Comparison of ENCODE assay signal across 8 mouse cellular contexts in the genomic region with DNA sequence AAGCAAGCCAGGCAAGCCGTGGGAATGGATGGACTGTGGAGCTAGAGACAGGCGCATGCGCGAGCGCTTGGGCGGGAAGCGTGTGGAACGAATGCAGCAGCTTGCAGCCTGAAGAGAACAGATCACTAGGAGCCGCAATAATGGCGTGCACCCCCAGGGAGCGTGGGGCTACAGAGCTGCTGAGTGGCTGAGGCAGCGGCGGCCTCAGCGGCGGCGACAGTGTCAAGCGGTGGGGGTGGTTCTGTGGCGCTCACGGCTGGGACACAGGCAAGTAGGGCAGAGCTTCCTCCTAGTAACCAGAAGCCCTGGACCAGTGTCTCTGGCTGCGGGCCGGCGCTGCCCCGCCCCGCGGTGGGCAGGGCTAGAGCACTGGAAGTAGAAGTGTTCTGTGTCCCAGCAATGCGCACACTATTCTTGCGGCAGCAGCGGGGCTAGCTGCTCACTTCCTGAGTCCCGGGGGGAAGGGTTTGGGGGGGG. TPM values are rescaled to one million over a fixed set of nuclear protein-coding genes. Genes with fewer than 3 reads are reported as not detected.
DNase-seq lines count a peak whose midpoint lies in the region; ATAC-seq lines count a peak whose summit lies in the region.

No protein-coding gene starts in this region.

- peak; percentile 98 for ATAC-seq in common myeloid progenitor, adult 5-6 weeks (replicated peaks; ENCODE audit: low read depth, poor library complexity, severe bottlenecking)
- ATAC-seq in megakaryocyte progenitor cell, adult 5-6 weeks (replicated peaks; ENCODE audit: poor library complexity): peak; percentile 96

- DNase-seq in ZHBTc4 (ENCODE audit: low read depth, low spot score): peak; percentile 91
- peak; percentile 94 to 95 for DNase-seq in gastrocnemius, adult 8-10 months (ENCODE audit: low spot score in 2 of 2)
- DNase-seq in induced T-regulatory cell, adult 2 months (ENCODE audit: low read depth): peak; percentile 88
- DNase-seq in left cerebral cortex, adult 9 months (ENCODE audit: low spot score in 2 of 2): peak; percentile 80 to 91
- DNase-seq in right cerebral cortex, postnatal 14 days: peak; percentile 84
- DNase-seq in urinary bladder, postnatal 36 days (ENCODE audit: low spot score in 2 of 2): peak; percentile 92

RNA-seq across cellular contexts. Expression of gene Dcpp3, which starts 7.3 kb away (rescaled TPM):
- total RNA-seq in common myeloid progenitor, adult 5-6 weeks (2017): not detected in 2 replicates
- total RNA-seq in gastrocnemius, adult 8-10 months (2022): not detected
- total RNA-seq in megakaryocyte progenitor cell, adult 5-6 weeks (2015): not detected in 2 replicates
- total RNA-seq in megakaryocyte progenitor cell, adult 5-6 weeks (2017): not detected in 2 replicates

RNA-seq across cellular contexts. Expression of gene Sbp, which starts 16.9 kb away (rescaled TPM):
- not detected in 2 replicates for total RNA-seq in common myeloid progenitor, adult 5-6 weeks (2017)
- total RNA-seq in gastrocnemius, adult 8-10 months (2022): not detected
- not detected in 2 replicates for total RNA-seq in megakaryocyte progenitor cell, adult 5-6 weeks (2015)
- total RNA-seq in megakaryocyte progenitor cell, adult 5-6 weeks (2017): not detected in 2 replicates

RNA-seq across cellular contexts. Expression of gene Sbpl, which starts 30.5 kb away (rescaled TPM):
- not detected in 2 replicates for total RNA-seq in common myeloid progenitor, adult 5-6 weeks (2017)
- total RNA-seq in gastrocnemius, adult 8-10 months (2022): not detected
- not detected in 2 replicates for total RNA-seq in megakaryocyte progenitor cell, adult 5-6 weeks (2015)
- total RNA-seq in megakaryocyte progenitor cell, adult 5-6 weeks (2017): not detected in 2 replicates

RNA-seq across cellular contexts. Expression of gene Dcpp2, which starts 43.9 kb away (rescaled TPM):
- total RNA-seq in common myeloid progenitor, adult 5-6 weeks (2017): not detected in 2 replicates
- total RNA-seq in gastrocnemius, adult 8-10 months (2022): not detected
- not detected in 2 replicates for total RNA-seq in megakaryocyte progenitor cell, adult 5-6 weeks (2015)
- total RNA-seq in megakaryocyte progenitor cell, adult 5-6 weeks (2017): not detected in 2 replicates

RNA-seq across cellular contexts. Expression of gene Dcpp1, which starts 43.9 kb away (rescaled TPM):
- total RNA-seq in common myeloid progenitor, adult 5-6 weeks (2017): not detected in 2 replicates
- total RNA-seq in gastrocnemius, adult 8-10 months (2022): not detected
- total RNA-seq in megakaryocyte progenitor cell, adult 5-6 weeks (2015): not detected in 2 replicates
- not detected in 2 replicates for total RNA-seq in megakaryocyte progenitor cell, adult 5-6 weeks (2017)

Comparison
In these comparisons a context has a peak if more than half of its experiments do, and no peak if none do; other contexts are left out.
1. Peak in every context shown above with its lines: DNase-seq and ATAC-seq.